Mouse (Mus musculus) adrenal gland, adult 18-20 months (tissue): ENCODE results near the gene Tead2. TPM values are rescaled to one million over a fixed set of nuclear protein-coding genes. Genes with fewer than 3 reads are reported as not detected.
"Not testable (repeated sequence)": the region's sequence is repeated elsewhere in the genome, so short reads cannot be mapped to it uniquely, and the experiment has no call there.

ENCODE experiments used
- DNase-seq, 2 experiments: peaks; one replicate each; pipeline ENCODE4 v3.0.0; 2021 to 2022; ENCODE audit warnings: low spot score in 2 of 2
- microRNA-seq, 2 experiments: library from miRNA; unstranded; fragments of <30 nt; microRNA quantifications; one replicate each; pipeline ENCODE4 v1.2.0; 2021; ENCODE audit warnings: borderline number of aligned reads in 2 of 2
- total RNA-seq, 2 experiments: library from RNA; stranded (reverse); gene quantifications; 1 replicate in 1 of 2; 2 replicates in 1 of 2; pipeline ENCODE4 v1.2.3; 2021

Tead2 gene
- total RNA-seq, 2 experiments from 2014 or later, result 8.5 to 11.7 TPM

GRCm38 (mm10) chr7:45253806-45254205, 38.3 kb downstream of the Tead2 start:
- DNase-seq, result no peak

- not testable (repeated sequence) for DNase-seq
Observed at GRCm38 (mm10) chr7:45255822-45256221, 40.3 kb downstream of the Tead2 start.

- DNase-seq, result no peak
Observed at GRCm38 (mm10) chr7:45257063-45257840, 41.7 kb downstream of the Tead2 start.

- no peak for DNase-seq
Observed at GRCm38 (mm10) chr7:45259281-45259680, 43.7 kb downstream of the Tead2 start.

GRCm38 (mm10) chr7:45262266-45262665, 46.7 kb downstream of the Tead2 start:
- DNase-seq, result no peak

GRCm38 (mm10) chr7:45263006-45263607, 47.6 kb downstream of the Tead2 start:
- DNase-seq, result no peak

- no peak for DNase-seq
Observed at GRCm38 (mm10) chr7:45264348-45264747, 48.8 kb downstream of the Tead2 start.

- no peak for DNase-seq
Observed at GRCm38 (mm10) chr7:45265518-45265917, 50.0 kb downstream of the Tead2 start.

- DNase-seq, result no peak
Observed at GRCm38 (mm10) chr7:45272786-45273412, 57.3 kb downstream of the Tead2 start.

GRCm38 (mm10) chr7:45273672-45274071, 58.1 kb downstream of the Tead2 start:
- DNase-seq, result no peak

- DNase-seq, result peak; percentile 80 to 86
Observed at GRCm38 (mm10) chr7:45277136-45277760, 61.7 kb downstream of the Tead2 start, which contains the start of gene Slc6a21. Gene Slc6a21 (plus strand): TSS chr7:45277513.

Small RNAs within 50 kb of the gene (microRNA-seq; reads per million reads assigned to microRNA genes)
- gene Mir7055, result 0 reads per million in 2 experiments

Other genes starting within 250 kb of the Tead2 start
- 10 to 100 TPM in 1 of 2 experiments, 1 to 10 TPM in 1; 9.3 to 12.8 TPM for gene Cpt1c, start 240.9 kb upstream of the Tead2 start, total RNA-seq
- 100 to 1,000 TPM; 203 to 216 TPM for gene Prmt1, start 229.2 kb upstream of the Tead2 start, total RNA-seq
- 100 to 1,000 TPM; 128 to 131 TPM for gene Irf3, start 218.1 kb upstream of the Tead2 start, total RNA-seq
- 10 to 100 TPM; 13.9 to 14.2 TPM for gene Bcl2l12, start 217.0 kb upstream of the Tead2 start, total RNA-seq
- 10 to 100 TPM; 75.1 to 85.9 TPM for gene Scaf1, start 199.4 kb upstream of the Tead2 start, total RNA-seq
- 100 to 1,000 TPM in 1 of 2 experiments, 10 to 100 TPM in 1; 86.9 to 106 TPM for gene Rras, start 197.8 kb upstream of the Tead2 start, total RNA-seq
- gene Prr12, start 162.9 kb upstream of the Tead2 start, total RNA-seq, result 10 to 100 TPM; 30.8 to 45.3 TPM
- 10 to 100 TPM; 44.3 to 46.8 TPM for gene Nosip, start 153.3 kb upstream of the Tead2 start, total RNA-seq
- 10 to 100 TPM; 14.9 to 28.3 TPM for gene Prrg2, start 153.1 kb upstream of the Tead2 start, total RNA-seq
- gene Rcn3, start 123.5 kb upstream of the Tead2 start, total RNA-seq, result 10 to 100 TPM; 32.0 to 36.4 TPM
- 100 to 1,000 TPM; 111 to 137 TPM for gene Fcgrt, start 111.9 kb upstream of the Tead2 start, total RNA-seq
- gene Rps11, start 91.3 kb upstream of the Tead2 start, total RNA-seq, result 1,000 to 10,000 TPM; 1,173 to 1,310 TPM
- 1,000 to 10,000 TPM; 1,445 to 1,619 TPM for gene Rpl13a, start 87.0 kb upstream of the Tead2 start, total RNA-seq
- gene Gm45713, start 79.5 kb upstream of the Tead2 start, total RNA-seq, result not detected
- 10 to 100 TPM; 20.6 to 26.8 TPM for gene Flt3l, start 79.3 kb upstream of the Tead2 start, total RNA-seq
- gene Pih1d1, start 61.5 kb upstream of the Tead2 start, total RNA-seq, result 10 to 100 TPM; 57.3 to 58.6 TPM
- 10 to 100 TPM; 58.4 to 68.5 TPM for gene Aldh16a1, start 61.2 kb upstream of the Tead2 start, total RNA-seq
- under 1 TPM; 0.19 to 0.23 TPM for gene Slc17a7, start 51.8 kb upstream of the Tead2 start, total RNA-seq
- not detected for gene Gfy, start 36.2 kb upstream of the Tead2 start, total RNA-seq
- not detected for gene Pth2, start 34.8 kb upstream of the Tead2 start, total RNA-seq
- gene Ccdc155, start 10.9 kb upstream of the Tead2 start, total RNA-seq, result under 1 TPM in 1 of 2 experiments, not detected in 1; 0.29 TPM
- gene Dkkl1, start 3.6 kb upstream of the Tead2 start, total RNA-seq, result not detected
- 1 to 10 TPM; 4.0 to 7.4 TPM for gene Cd37, start 23.4 kb downstream of the Tead2 start, total RNA-seq
- not detected for gene Slc6a16, start 25.3 kb downstream of the Tead2 start, total RNA-seq
- gene Slc6a21, start 61.8 kb downstream of the Tead2 start, total RNA-seq, result under 1 TPM in 1 of 2 experiments, not detected in 1; 0.19 TPM
- 10 to 100 TPM in 1 of 2 experiments, 1 to 10 TPM in 1; 7.8 to 11.0 TPM for gene Trpm4, start 118.0 kb downstream of the Tead2 start, total RNA-seq
- under 1 TPM; 0.17 to 0.83 TPM for gene Hrc, start 119.5 kb downstream of the Tead2 start, total RNA-seq
- gene Ppfia3, start 151.3 kb downstream of the Tead2 start, total RNA-seq, result 1 to 10 TPM; 1.7 to 3.2 TPM
- gene Lin7b, start 154.8 kb downstream of the Tead2 start, total RNA-seq, result 1 to 10 TPM; 1.3 to 1.7 TPM
- 100 to 1,000 TPM; 262 to 325 TPM for gene Snrnp70, start 180.0 kb downstream of the Tead2 start, total RNA-seq
- gene Kcna7, start 189.9 kb downstream of the Tead2 start, total RNA-seq, result not detected
- gene Ntf5, start 197.9 kb downstream of the Tead2 start, total RNA-seq, result under 1 TPM; 0.17 to 0.45 TPM
- not detected for gene Lhb, start 205.1 kb downstream of the Tead2 start, total RNA-seq
- 10 to 100 TPM; 40.4 to 61.6 TPM for gene Gys1, start 219.1 kb downstream of the Tead2 start, total RNA-seq
- 10 to 100 TPM; 41.9 to 43.3 TPM for gene Ruvbl2, start 222.3 kb downstream of the Tead2 start, total RNA-seq
- 1,000 to 10,000 TPM; 1,437 to 1,911 TPM for gene Ftl1, start 244.1 kb downstream of the Tead2 start, total RNA-seq